Mouse (Mus musculus): ENCODE results near the gene Tmem141. TPM values are rescaled to one million over a fixed set of nuclear protein-coding genes. Genes with fewer than 3 reads are reported as not detected.

The Tmem141 gene
- 22.5 and 36.2 TPM in 2 replicates for polyA plus RNA-seq (2012; rRNA removed)

DNA sequence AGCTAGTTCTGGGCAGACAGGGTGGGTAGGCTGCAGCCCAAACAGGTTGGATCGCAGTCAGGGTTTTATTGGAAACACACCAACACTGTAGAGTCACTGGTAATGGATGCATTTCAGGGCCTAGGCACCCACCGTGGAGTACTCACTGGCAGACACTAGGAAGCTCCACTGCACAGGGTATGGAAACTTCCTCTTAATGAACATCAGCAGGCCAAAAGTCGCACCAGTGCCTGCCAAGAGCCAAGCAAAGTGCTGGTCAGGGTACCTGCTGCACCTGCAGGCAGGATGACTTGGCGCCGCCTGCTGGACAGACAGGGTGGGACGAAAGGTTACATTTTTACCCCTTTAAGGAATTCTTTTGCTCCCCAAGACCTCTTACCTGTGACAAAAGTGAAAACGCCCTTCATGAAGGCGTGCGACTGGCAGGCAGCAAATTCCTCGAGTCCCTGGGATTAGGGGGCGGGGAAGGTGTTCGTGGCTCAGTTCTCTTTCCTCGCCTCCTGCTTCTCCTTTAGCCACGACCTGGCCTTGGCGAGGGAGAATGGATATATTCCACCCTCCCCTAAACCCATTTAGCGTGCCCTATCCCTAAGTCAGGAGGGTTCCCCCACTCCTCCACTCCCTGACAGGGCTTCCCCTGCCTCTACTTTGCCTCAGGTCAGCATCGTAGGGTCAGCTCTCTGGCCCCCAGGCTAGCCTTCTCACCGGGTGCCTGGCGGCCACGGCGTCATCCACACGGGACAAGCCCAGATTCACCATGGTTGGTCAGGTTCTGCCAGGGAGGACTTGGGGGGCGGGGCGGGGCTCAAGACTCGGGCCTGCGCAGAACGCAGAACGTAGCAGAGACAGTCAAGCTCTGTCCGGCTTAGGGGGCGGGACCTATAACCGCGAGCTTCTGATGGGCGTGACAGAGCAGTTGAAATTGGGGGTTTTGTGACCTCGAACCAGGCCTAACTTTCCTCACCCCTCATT, at the start of gene Tmem141:
Gene Tmem141 (minus strand): TSS at position 777 of the 972 bp plus-strand sequence.

GRCm38 (mm10) chr2:25657652-25658051, 35.8 kb upstream of the Tmem141 start, which contains the start of gene Lcn5:
TSS of gene Lcn5 (plus strand) at chr2:25657952.

DNA sequence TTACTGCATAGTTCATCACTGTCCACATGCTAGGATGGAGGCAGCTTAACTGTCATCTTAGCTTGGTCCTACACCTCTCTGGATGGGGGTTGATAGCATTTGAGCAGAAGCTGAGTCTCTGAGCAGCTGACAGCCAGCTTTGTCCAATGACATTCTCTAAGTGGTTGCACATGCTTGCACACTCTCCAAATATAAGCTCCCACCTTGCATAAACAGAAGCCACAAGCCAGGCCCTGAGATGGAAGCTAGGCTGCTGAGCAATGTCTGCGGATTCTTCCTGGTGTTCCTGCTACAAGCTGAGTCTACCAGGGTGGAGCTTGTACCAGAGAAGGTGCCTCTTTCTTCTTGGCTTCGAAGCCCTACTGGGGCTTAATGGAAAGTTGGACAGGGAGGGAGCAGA, 31.1 kb upstream of the Tmem141 start, which contains the start of gene Lcn8:
Gene Lcn8 (plus strand): TSS at position 219 of the 400 bp plus-strand sequence.

DNA sequence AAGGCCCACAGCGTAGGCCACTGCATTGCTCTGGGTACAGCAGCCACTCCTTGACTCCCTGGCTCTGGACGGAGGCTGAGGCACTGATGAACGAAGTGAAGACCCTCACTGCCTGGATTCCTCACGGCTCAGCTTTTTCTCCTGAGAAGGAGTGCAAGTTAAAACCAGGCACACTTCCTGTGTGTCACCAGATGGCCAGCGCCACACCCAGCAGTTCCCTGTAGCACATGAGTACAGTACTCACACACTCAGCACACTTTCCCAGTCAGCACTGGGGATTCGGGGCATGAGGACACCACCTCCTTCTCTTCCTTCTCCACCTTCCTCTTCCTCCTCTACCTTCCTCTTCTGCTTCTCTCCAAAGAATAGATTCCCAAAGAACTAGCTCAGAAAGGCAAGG, 6.0 kb upstream of the Tmem141 start, which contains the start of gene Fcna:
Gene Fcna (minus strand): TSS at position 220 of the 400 bp plus-strand sequence.

DNA sequence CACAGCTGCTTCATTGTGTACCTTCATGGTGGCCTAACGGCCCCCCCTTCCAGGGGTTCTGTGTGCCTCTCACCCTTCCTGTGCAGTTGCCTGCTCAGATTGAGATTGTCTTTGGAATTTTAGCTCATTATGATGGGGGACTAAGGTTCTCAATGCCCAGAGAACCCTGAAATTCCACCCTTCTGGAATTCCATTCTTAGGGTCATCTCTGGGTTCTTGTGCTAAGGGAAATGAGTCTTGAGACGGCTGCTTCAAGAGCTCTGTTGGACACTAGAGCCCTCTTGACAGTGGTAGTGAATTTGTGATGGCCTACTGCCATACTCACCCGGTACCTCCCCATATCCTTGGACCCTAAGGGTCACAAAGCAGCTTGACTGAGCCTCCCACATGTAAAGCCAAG, 4.2 kb downstream of the Tmem141 start, which contains the start of gene Ccdc183:
Gene Ccdc183 (minus strand): TSS at position 101 of the 400 bp plus-strand sequence.

GRCm38 (mm10) chr2:25607761-25608622, 13.8 kb downstream of the Tmem141 start, which contains the start of gene Rabl6:
TSS of gene Rabl6 (minus strand) at chr2:25608521.

DNA sequence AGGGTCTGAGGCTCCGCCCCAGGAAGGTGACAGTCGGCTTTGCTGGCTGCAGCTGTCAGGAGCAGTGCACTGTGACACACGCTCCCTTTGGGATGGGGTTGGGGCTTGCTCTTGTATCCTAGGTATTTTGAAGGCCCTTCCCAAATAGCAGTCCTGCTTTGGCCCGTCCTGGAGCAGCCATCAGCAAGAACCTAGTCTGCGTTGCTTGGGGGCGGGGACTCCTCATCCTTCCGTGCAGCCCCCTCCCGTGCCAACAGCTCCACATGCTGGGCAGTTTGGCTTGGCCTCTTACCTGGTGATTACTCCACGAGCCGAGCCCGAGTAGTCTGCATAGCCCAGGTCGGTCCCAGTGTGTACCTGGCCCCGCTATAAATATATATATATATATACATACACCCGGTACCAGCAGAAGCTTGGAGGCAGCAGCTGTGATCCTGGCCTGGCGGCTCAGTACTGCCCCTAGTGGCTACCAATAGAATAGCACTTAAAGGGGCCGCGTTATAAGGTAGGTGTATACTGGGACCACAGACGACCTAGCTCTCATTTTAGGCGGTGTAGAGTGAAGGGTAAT, 40.4 kb downstream of the Tmem141 start, which contains the start of gene Ajm1:
Gene Ajm1 (minus strand): TSS at position 464 of the 571 bp plus-strand sequence.

DNA sequence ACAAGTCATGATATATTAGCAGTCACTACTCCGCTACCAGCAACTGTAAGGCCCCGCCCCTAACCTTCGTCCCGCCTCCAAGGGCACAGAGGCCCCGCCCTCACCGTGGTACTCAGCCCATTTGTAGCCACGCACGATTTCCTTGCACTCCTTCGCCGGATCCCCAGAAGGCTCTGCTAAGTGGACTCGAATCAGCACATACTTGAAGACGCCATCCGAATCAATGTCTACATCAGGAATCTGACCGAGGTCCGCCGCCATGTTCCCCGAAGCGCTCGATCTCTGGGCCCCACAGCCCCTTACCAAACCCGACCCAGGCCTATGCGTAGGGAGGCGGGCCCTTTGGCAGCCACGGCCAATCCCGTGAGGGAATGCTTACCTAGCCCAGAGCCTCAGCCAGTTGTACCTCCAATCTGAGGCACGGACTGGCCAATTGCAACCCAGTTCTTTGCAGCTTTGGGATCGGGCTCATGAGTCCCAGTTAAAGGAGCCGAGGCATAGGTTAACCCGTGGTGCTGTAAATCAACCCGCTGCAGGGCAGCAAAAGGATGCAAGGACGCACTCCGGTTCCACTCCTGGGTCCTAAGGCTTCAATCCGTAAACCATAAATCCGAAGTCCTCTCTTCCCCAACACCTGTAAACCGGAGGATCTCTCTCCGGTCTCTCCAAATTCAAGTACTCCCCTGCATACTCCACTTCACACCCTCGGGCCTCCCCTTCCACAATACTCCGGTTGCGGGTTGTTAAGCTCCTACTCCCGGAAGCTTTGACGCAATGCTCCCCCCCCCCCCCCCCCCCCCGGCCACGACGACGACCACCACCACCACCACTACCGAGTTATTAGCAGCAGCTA, 47.0 kb downstream of the Tmem141 start, which contains the start of the genes Mamdc4 and Phpt1:
Gene Mamdc4 (minus strand): TSS at position 267 of the 853 bp plus-strand sequence.
Gene Phpt1 (minus strand): TSS at position 646 of the 853 bp plus-strand sequence.

Other genes starting within 250 kb of the Tmem141 start
- 16.5 and 18.1 TPM in 2 replicates for gene Sapcd2, start 249.7 kb downstream of the Tmem141 start, polyA plus RNA-seq (2012; rRNA removed)
- gene Entpd2, start 226.1 kb downstream of the Tmem141 start, polyA plus RNA-seq (2012; rRNA removed): 33.0 and 33.1 TPM in 2 replicates
- 300 and 413 TPM in 2 replicates for gene Npdc1, start 222.7 kb downstream of the Tmem141 start, polyA plus RNA-seq (2012; rRNA removed)
- 0.38 and 0.46 TPM in 2 replicates for gene Fut7, start 198.7 kb downstream of the Tmem141 start, polyA plus RNA-seq (2012; rRNA removed)
- gene Abca2, start 193.3 kb downstream of the Tmem141 start, polyA plus RNA-seq (2012; rRNA removed): 54.2 and 56.6 TPM in 2 replicates
- 36.3 and 57.3 TPM in 2 replicates for gene Clic3, start 165.2 kb downstream of the Tmem141 start, polyA plus RNA-seq (2012; rRNA removed)
- 87.0 and 99.6 TPM in 2 replicates for gene Paxx, start 160.9 kb downstream of the Tmem141 start, polyA plus RNA-seq (2012; rRNA removed)
- gene Ptgds, start 152.0 kb downstream of the Tmem141 start, polyA plus RNA-seq (2012; rRNA removed): 17.0 and 20.7 TPM in 2 replicates
- not detected in 2 replicates for gene Lcn12, start 128.1 kb downstream of the Tmem141 start, polyA plus RNA-seq (2012; rRNA removed)
- 24.5 and 26.0 TPM in 2 replicates for gene Fbxw5, start 121.3 kb downstream of the Tmem141 start, polyA plus RNA-seq (2012; rRNA removed)
- 5.0 TPM in 2 replicates for gene C8g, start 120.3 kb downstream of the Tmem141 start, polyA plus RNA-seq (2012; rRNA removed)
- gene Traf2, start 75.1 kb downstream of the Tmem141 start, polyA plus RNA-seq (2012; rRNA removed): 19.3 and 21.8 TPM in 2 replicates
- 124 and 162 TPM in 2 replicates for gene Edf1, start 64.2 kb downstream of the Tmem141 start, polyA plus RNA-seq (2012; rRNA removed)
- gene Mamdc4, start 47.2 kb downstream of the Tmem141 start, polyA plus RNA-seq (2012; rRNA removed): 20.7 and 30.4 TPM in 2 replicates
- 73.9 and 105 TPM in 2 replicates for gene Phpt1, start 46.8 kb downstream of the Tmem141 start, polyA plus RNA-seq (2012; rRNA removed)
- 8.4 and 10.4 TPM in 2 replicates for gene Ajm1, start 40.2 kb downstream of the Tmem141 start, polyA plus RNA-seq (2012; rRNA removed)
- gene Rabl6, start 13.5 kb downstream of the Tmem141 start, polyA plus RNA-seq (2012; rRNA removed): 123 and 169 TPM in 2 replicates
- not detected in 2 replicates for gene Ccdc183, start 4.3 kb downstream of the Tmem141 start, polyA plus RNA-seq (2012; rRNA removed)
- 1.2 and 1.8 TPM in 2 replicates for gene Fcna, start 6.0 kb upstream of the Tmem141 start, polyA plus RNA-seq (2012; rRNA removed)
- gene Lcn8, start 31.1 kb upstream of the Tmem141 start, polyA plus RNA-seq (2012; rRNA removed): not detected in 2 replicates
- gene Lcn5, start 35.9 kb upstream of the Tmem141 start, polyA plus RNA-seq (2012; rRNA removed): not detected in 2 replicates
- not detected in 2 replicates for gene Lcn6, start 54.8 kb upstream of the Tmem141 start, polyA plus RNA-seq (2012; rRNA removed)
- not detected in 2 replicates for gene Lcn10, start 60.7 kb upstream of the Tmem141 start, polyA plus RNA-seq (2012; rRNA removed)
- not detected in 2 replicates for gene Obp2a, start 78.0 kb upstream of the Tmem141 start, polyA plus RNA-seq (2012; rRNA removed)
- gene Bmyc, start 84.7 kb upstream of the Tmem141 start, polyA plus RNA-seq (2012; rRNA removed): 98.8 and 103 TPM in 2 replicates
- gene Obp2b, start 115.0 kb upstream of the Tmem141 start, polyA plus RNA-seq (2012; rRNA removed): not detected in 2 replicates
- not detected in 2 replicates for gene Lcn3, start 143.6 kb upstream of the Tmem141 start, polyA plus RNA-seq (2012; rRNA removed)
- gene Lcn11, start 155.0 kb upstream of the Tmem141 start, polyA plus RNA-seq (2012; rRNA removed): not detected in 2 replicates
- gene Gm13539, start 160.3 kb upstream of the Tmem141 start, polyA plus RNA-seq (2012; rRNA removed): not detected in 2 replicates
- not detected in 2 replicates for gene Glt6d1, start 193.8 kb upstream of the Tmem141 start, polyA plus RNA-seq (2012; rRNA removed)
- gene Lcn9, start 201.1 kb upstream of the Tmem141 start, polyA plus RNA-seq (2012; rRNA removed): not detected in 2 replicates
- 4.8 and 5.7 TPM in 2 replicates for gene Sohlh1, start 225.2 kb upstream of the Tmem141 start, polyA plus RNA-seq (2012; rRNA removed)
- 57.9 and 61.4 TPM in 2 replicates for gene Kcnt1, start 241.7 kb upstream of the Tmem141 start, polyA plus RNA-seq (2012; rRNA removed)